Mouse (Mus musculus): ENCODE results near the gene Bud23.

DNA sequence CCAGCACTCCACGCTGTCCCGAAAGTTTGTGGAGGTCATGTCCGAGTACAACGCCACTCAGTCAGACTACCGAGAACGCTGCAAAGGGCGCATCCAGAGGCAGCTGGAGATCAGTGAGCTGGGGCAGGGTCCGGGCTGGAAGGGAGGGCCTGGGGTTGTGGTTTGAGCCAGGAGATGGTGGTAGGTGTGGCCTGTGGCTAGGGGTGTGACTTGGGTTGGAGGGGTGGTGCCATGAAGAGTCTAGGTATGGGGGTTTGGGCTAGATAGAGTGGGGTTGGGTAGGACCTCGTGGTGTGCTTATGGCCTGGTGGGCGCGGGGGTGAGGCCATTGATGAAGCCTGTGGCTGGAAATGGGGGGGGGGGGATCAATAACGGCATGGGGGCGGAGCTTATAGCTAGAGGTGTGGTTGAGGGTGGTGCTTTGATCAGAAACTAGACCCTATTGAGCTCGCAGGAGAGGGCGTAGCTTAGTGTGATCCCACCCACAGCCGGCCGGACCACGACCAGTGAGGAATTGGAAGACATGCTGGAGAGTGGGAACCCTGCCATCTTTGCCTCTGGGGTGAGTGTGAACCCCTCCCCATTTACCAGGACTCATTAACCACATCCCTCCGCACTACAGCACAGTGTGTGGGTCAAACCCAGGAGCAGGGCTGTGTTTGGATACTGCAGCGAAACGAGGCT, 22.5 kb downstream of the Bud23 start:
- TF ChIP-seq CTCF (IDR thresholded peaks at IDR 0.05; ENCODE audit: control insufficient read depth, insufficient read depth, insufficient read length) (no peak), USF1 (IDR thresholded peaks at IDR 0.05; ENCODE audit: low read depth) (no peak), MAX (IDR thresholded peaks at IDR 0.05) (no peak)

Data from C2C12 (cell line).